Mouse (Mus musculus) thymus, adult 2 months (tissue): ENCODE measurements around the gene Macf1. TPM values are rescaled to one million over a fixed set of nuclear protein-coding genes. Genes with fewer than 3 reads are reported as not detected.
A peak's percentile ranks its signal among the peaks of the same experiment; 100 is the strongest.

Source experiments
- DNase-seq: peaks from one replicate; pipeline ENCODE4 v3.0.0; 2021
- H3K27ac ChIP-seq: fragments of 200-500 bp; 2 replicates; pipeline ENCODE4 v1.5.1; 2012; ENCODE audit warnings: low read length, control low read depth; ENCODE audit not compliant: control insufficient read depth, insufficient read depth
- H3K27me3 ChIP-seq: fragments of 200-500 bp; 2 replicates; pipeline ENCODE4 v1.6.1; 2012; ENCODE audit warnings: mild to moderate bottlenecking, low read length, moderate library complexity, mixed read lengths; ENCODE audit not compliant: control insufficient read depth, insufficient read depth
- H3K36me3 ChIP-seq: fragments of 200-500 bp; 2 replicates; pipeline ENCODE4 v1.6.1; 2012; ENCODE audit warnings: mild to moderate bottlenecking, low read length, moderate library complexity; ENCODE audit not compliant: control insufficient read depth, insufficient read depth
- H3K4me1 ChIP-seq: fragments of 200-500 bp; replicated peaks from 2 replicates; pipeline ENCODE4 v1.6.1; 2012; ENCODE audit warnings: low read length; ENCODE audit not compliant: control insufficient read depth, insufficient read depth
- H3K4me3 ChIP-seq: fragments of 200-500 bp; 2 replicates; pipeline ENCODE4 v1.5.1; 2012; ENCODE audit warnings: mild to moderate bottlenecking, low read length, control low read depth, moderate library complexity; ENCODE audit not compliant: control insufficient read depth, insufficient read depth
- CTCF ChIP-seq: fragments of 200-500 bp; IDR thresholded peaks from 2 replicates; pipeline ENCODE4 v1.5.1; 2012; ENCODE audit warnings: mild to moderate bottlenecking, control low read depth, low read length, moderate library complexity, borderline replicate concordance; ENCODE audit not compliant: control insufficient read depth, poor library complexity, insufficient read depth; ENCODE audit errors: extremely low read depth
- POLR2A ChIP-seq: fragments of 200-500 bp; IDR thresholded peaks from 2 replicates; pipeline ENCODE4 v1.6.1; 2012; ENCODE audit warnings: mild to moderate bottlenecking, low read length, control low read depth, moderate library complexity; ENCODE audit not compliant: control insufficient read depth, poor library complexity, insufficient read depth; ENCODE audit errors: extremely low read depth
- WGBS: fragments of 180-500 bp; shearing (Covaris S2); methylation state at CpG from one replicate; pipeline ENCODE4 v1.1.7; 2018; 5-methylcytosine and 5-hydroxymethylcytosine counted together
- polyA plus RNA-seq: library from polyadenylated mRNA; depleted of rRNA; stranded (reverse); fragments of >200 nt; gene quantifications from 2 replicates; pipeline ENCODE4 v1.2.3, GENCODE M21; 2012

Gene Macf1
- polyA plus RNA-seq, 1 experiment: 121 TPM

GRCm38 (mm10) chr4:123394269-123394668 lies 289.9 kb downstream of the Macf1 start:
- no peaks in the 10 kb centered on the region for H3K4me1 ChIP-seq
- no peak overlapping the region for H3K27ac ChIP-seq
- no peaks in the 10 kb centered on the region for H3K27me3 ChIP-seq
- DNase-seq: no peak
- WGBS: 88% methylated on average over 1 of the region's 1 CpGs
- peaks cover 59% of the 10 kb centered on the region for H3K36me3 ChIP-seq
- TF ChIP-seq POLR2A (no peak), CTCF (no peak)
- H3K4me3 ChIP-seq: no peak overlapping the region

GRCm38 (mm10) chr4:123393004-123393403 lies 291.2 kb downstream of the Macf1 start:
- no peak for TF ChIP-seq CTCF
- no peak for TF ChIP-seq POLR2A
- Histone ChIP-seq H3K4me1 (no peaks in the 10 kb centered on the region), H3K4me3 (no peak overlapping the region), H3K36me3 (peaks cover 58% of the 10 kb centered on the region), H3K27me3 (no peaks in the 10 kb centered on the region), H3K27ac (no peak overlapping the region)
- WGBS: 75% methylated on average over 3 of the region's 3 CpGs
- DNase-seq: no peak

- Histone ChIP-seq H3K27me3 (no peaks in the 10 kb centered on the region), H3K36me3 (peaks cover 51% of the 10 kb centered on the region), H3K27ac (no peak overlapping the region), H3K4me1 (no peaks in the 10 kb centered on the region), H3K4me3 (no peak overlapping the region)
- no peak for TF ChIP-seq POLR2A
- no peak for TF ChIP-seq CTCF
- DNase-seq: peak; percentile 47
- 100% methylated on average over 1 of the region's 1 CpGs for WGBS
Measured at GRCm38 (mm10) chr4:123392187-123392586, 292.0 kb downstream of the Macf1 start.

GRCm38 (mm10) chr4:123385028-123385427 lies 299.1 kb downstream of the Macf1 start:
- H3K36me3 ChIP-seq: peaks cover 76% of the 10 kb centered on the region

GRCm38 (mm10) chr4:123383173-123383572 lies 301.0 kb downstream of the Macf1 start:
- WGBS: 96% methylated on average over 7 of the region's 7 CpGs
- peaks cover 78% of the 10 kb centered on the region for H3K36me3 ChIP-seq
- no peak for DNase-seq

More at GRCm38 (mm10) chr4:123385028-123385427, 299.1 kb downstream of the Macf1 start:
- Histone ChIP-seq H3K27ac (no peak overlapping the region), H3K27me3 (no peaks in the 10 kb centered on the region), H3K4me3 (no peak overlapping the region), H3K4me1 (no peaks in the 10 kb centered on the region)
- WGBS: 93% methylated on average over 1 of the region's 1 CpGs
- TF ChIP-seq POLR2A (no peak), CTCF (no peak)
- DNase-seq: no peak

GRCm38 (mm10) chr4:123382051-123382450 lies 302.1 kb downstream of the Macf1 start:
- no peak for DNase-seq
- no peaks in the 10 kb centered on the region for H3K4me1 ChIP-seq
- H3K27me3 ChIP-seq: no peaks in the 10 kb centered on the region
- no peak overlapping the region for H3K27ac ChIP-seq
- no peak for TF ChIP-seq CTCF
- no peak for TF ChIP-seq POLR2A
- 97% methylated on average over 4 of the region's 4 CpGs for WGBS
- H3K4me3 ChIP-seq: no peak overlapping the region
- peaks cover 86% of the 10 kb centered on the region for H3K36me3 ChIP-seq

More at GRCm38 (mm10) chr4:123383173-123383572, 301.0 kb downstream of the Macf1 start:
- Histone ChIP-seq H3K4me3 (no peak overlapping the region), H3K27ac (no peak overlapping the region), H3K27me3 (no peaks in the 10 kb centered on the region), H3K4me1 (no peaks in the 10 kb centered on the region)
- no peak for TF ChIP-seq CTCF
- TF ChIP-seq POLR2A: no peak

GRCm38 (mm10) chr4:123381598-123381997 lies 302.6 kb downstream of the Macf1 start:
- no peak overlapping the region for H3K27ac ChIP-seq
- no peak for DNase-seq
- peaks cover 86% of the 10 kb centered on the region for H3K36me3 ChIP-seq
- no peak overlapping the region for H3K4me3 ChIP-seq
- TF ChIP-seq POLR2A: no peak
- no peak for TF ChIP-seq CTCF
- no peaks in the 10 kb centered on the region for H3K27me3 ChIP-seq
- no peaks in the 10 kb centered on the region for H3K4me1 ChIP-seq
- WGBS: 95% methylated on average over 11 of the region's 11 CpGs
